Mouse (Mus musculus): ENCODE results near the gene Tom1l2.

DNA sequence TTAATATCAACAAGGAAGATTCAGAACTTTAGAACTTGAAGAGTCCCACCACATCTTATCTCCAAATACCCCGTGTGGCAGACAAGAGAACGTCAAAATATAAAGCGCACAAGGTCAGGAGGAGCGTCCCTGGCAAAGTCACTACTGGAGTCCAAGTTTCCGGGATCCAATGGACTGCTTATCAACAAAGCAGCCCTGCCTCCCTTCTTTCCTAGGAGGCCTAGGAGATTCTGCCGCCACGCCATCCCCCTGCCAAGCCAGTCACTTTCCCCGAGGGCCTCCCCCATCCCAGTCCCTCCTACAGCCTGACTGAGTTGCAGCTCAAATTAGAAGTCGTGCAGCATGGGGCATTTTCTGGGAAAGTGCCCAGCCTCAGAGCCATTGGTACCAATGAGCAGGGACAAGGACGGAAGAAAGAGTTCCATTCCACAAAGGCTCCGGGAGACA is 757 bp downstream of the Tom1l2 start:
- TF ChIP-seq CTCF (conservative IDR thresholded peaks at IDR 0.05; ENCODE audit: low read length) = no peak
- no peak for TF ChIP-seq NANOG (IDR thresholded peaks at IDR 0.05; ENCODE audit: borderline replicate concordance, low read length)
